Mouse (Mus musculus): ENCODE measurements around the gene Itga1. TPM values are rescaled to one million over a fixed set of nuclear protein-coding genes. Genes with fewer than 3 reads are reported as not detected.

Gene Itga1
- total RNA-seq, 2 experiments from 2014 or later = 12.3 to 14.1 TPM

Other genes starting within 250 kb of the Itga1 start
- under 1 TPM; 0.34 to 0.40 TPM for gene Itga2, start 169.9 kb downstream of the Itga1 start, total RNA-seq (2021)
- gene Pelo, start 11.8 kb downstream of the Itga1 start, total RNA-seq (2021) = 10 to 100 TPM; 21.9 to 23.2 TPM
- 1 to 10 TPM; 3.6 to 6.7 TPM for gene Gm49395, start within 50 bp of the Itga1 start, total RNA-seq (2021)